Mouse (Mus musculus) CH12.LX (cell line): ENCODE measurements at regions not wholly inside any gene's neighbourhood (a gene's known extent, or its start where the extent isn't known, plus 50 kb on each side); places are given as distances from the start of the nearest gene placed in this dataset.

ENCODE experiments used
- DNase-seq: peaks from one replicate; pipeline ENCODE4 v3.0.0-alpha.2; 2013; ENCODE audit errors: extremely low read depth
- H3K27ac ChIP-seq: 2 replicates; pipeline ENCODE4 v1.5.1; 2012; ENCODE audit warnings: low read depth, mild to moderate bottlenecking, control low read depth, moderate library complexity; ENCODE audit not compliant: insufficient read depth
- H3K27me3 ChIP-seq: replicated peaks from 2 replicates; pipeline ENCODE3; 2012; ENCODE audit warnings: inconsistent platforms
- H3K36me3 ChIP-seq, 2 experiments: replicated peaks in 1 of 2; 2 replicates each; pipeline versions ENCODE3 to v1.6.1; 2012; ENCODE audit warnings: inconsistent platforms in 1 of 2, low read length in 1 of 2, mild to moderate bottlenecking in 1 of 2, mixed read lengths in 1 of 2, moderate library complexity in 1 of 2; ENCODE audit not compliant: control insufficient read depth in 1 of 2, insufficient read depth in 1 of 2
- H3K4me1 ChIP-seq, 2 experiments: 2 replicates each; pipeline ENCODE4 v1.6.1; 2012; ENCODE audit warnings: inconsistent platforms in 1 of 2, moderate library complexity in 1 of 2; ENCODE audit not compliant: insufficient read depth in 2 of 2, control insufficient read depth in 1 of 2
- H3K4me2 ChIP-seq: 2 replicates; pipeline ENCODE4 v1.6.1; 2012; ENCODE audit warnings: low read depth, mild to moderate bottlenecking, control low read depth; ENCODE audit not compliant: poor library complexity, insufficient read depth, severe bottlenecking
- H3K4me3 ChIP-seq, 3 experiments: fragments of 150-350 bp in 1 of 3; sonication (generic) in 1 of 3; replicated peaks in 1 of 3; 2 replicates each; pipeline versions ENCODE3 to v1.5.1; 2011 to 2012; ENCODE audit warnings: low read depth in 2 of 3, low read length in 2 of 3, mild to moderate bottlenecking in 2 of 3, moderate library complexity in 2 of 3, control low read depth in 1 of 3, improper control_type of control experiment in 1 of 3, inconsistent platforms in 1 of 3, mixed read lengths in 1 of 3; ENCODE audit not compliant: poor library complexity in 1 of 3
- H3K79me2 ChIP-seq: replicated peaks from 2 replicates; pipeline ENCODE4 v1.6.1; 2012; ENCODE audit warnings: mild to moderate bottlenecking, moderate library complexity; ENCODE audit not compliant: control insufficient read depth, poor library complexity, insufficient read depth, severe bottlenecking; ENCODE audit errors: extremely low read depth
- H3K9ac ChIP-seq: 2 replicates; pipeline ENCODE4 v1.6.1; 2012; ENCODE audit warnings: low read depth, mild to moderate bottlenecking, control low read depth, moderate library complexity; ENCODE audit not compliant: insufficient read depth
- H3K9me3 ChIP-seq: replicated peaks from 2 replicates; pipeline ENCODE3; 2012; ENCODE audit warnings: low read length, inconsistent platforms, mixed read lengths
- BHLHE40 ChIP-seq: IDR thresholded peaks from 2 replicates; pipeline ENCODE4 v1.6.1; 2011; ENCODE audit warnings: mild to moderate bottlenecking, low read depth, low read length, improper control_type of control experiment
- CHD2 ChIP-seq: IDR thresholded peaks from 2 replicates; pipeline ENCODE4 v1.6.1; 2011; ENCODE audit warnings: low read length, improper control_type of control experiment
- CTCF ChIP-seq, 2 experiments: IDR thresholded peaks in 1 of 2; conservative IDR thresholded peaks in 1 of 2; 2 replicates each; pipeline ENCODE4 v1.5.1; 2011 to 2012; ENCODE audit warnings: low read depth in 2 of 2, low read length in 2 of 2, improper control_type of control experiment in 1 of 2, inconsistent platforms in 1 of 2, mild to moderate bottlenecking in 1 of 2, moderate library complexity in 1 of 2
- E2F4 ChIP-seq: IDR thresholded peaks from 2 replicates; pipeline ENCODE4 v1.6.1; 2011; ENCODE audit warnings: low read depth, low read length, improper control_type of control experiment; ENCODE audit not compliant: insufficient replicate concordance
- EP300 ChIP-seq: IDR thresholded peaks from 2 replicates; pipeline ENCODE4 v1.6.1; 2011; ENCODE audit warnings: low read length, improper control_type of control experiment
- ETS1 ChIP-seq: conservative IDR thresholded peaks from 2 replicates; pipeline ENCODE4 v1.6.1; 2012; ENCODE audit warnings: low read depth, mild to moderate bottlenecking, inconsistent platforms, low read length, improper control_type of control experiment, moderate library complexity
- IRF4 ChIP-seq: IDR thresholded peaks from 2 replicates; pipeline ENCODE4 v1.6.1; 2014; ENCODE audit warnings: low read depth, mild to moderate bottlenecking, inconsistent platforms, low read length, improper control_type of control experiment
- JUN ChIP-seq: IDR thresholded peaks from 2 replicates; pipeline ENCODE4 v1.6.1; 2011; ENCODE audit warnings: low read depth, mild to moderate bottlenecking, low read length, improper control_type of control experiment, moderate library complexity; ENCODE audit not compliant: insufficient read depth
- MAFK ChIP-seq: IDR thresholded peaks from 2 replicates; pipeline ENCODE4 v1.6.1; 2011; ENCODE audit warnings: low read length, improper control_type of control experiment; ENCODE audit not compliant: insufficient replicate concordance
- MAX ChIP-seq: IDR thresholded peaks from 2 replicates; pipeline ENCODE4 v1.6.1; 2011; ENCODE audit warnings: low read length, improper control_type of control experiment
- MAZ ChIP-seq: IDR thresholded peaks from 2 replicates; pipeline ENCODE4 v1.6.1; 2012; ENCODE audit warnings: low read depth, mild to moderate bottlenecking, inconsistent platforms, low read length, improper control_type of control experiment, moderate library complexity
- MEF2A ChIP-seq: IDR thresholded peaks from 2 replicates; pipeline ENCODE4 v1.6.1; 2014; ENCODE audit warnings: low read depth, mild to moderate bottlenecking, inconsistent platforms, low read length, improper control_type of control experiment, borderline replicate concordance
- MXI1 ChIP-seq: IDR thresholded peaks from 2 replicates; pipeline ENCODE4 v1.6.1; 2011; ENCODE audit warnings: mild to moderate bottlenecking, low read depth, low read length, improper control_type of control experiment
- NELFE ChIP-seq: IDR thresholded peaks from 2 replicates; pipeline ENCODE4 v1.6.1; 2011; ENCODE audit warnings: low read depth, low read length, improper control_type of control experiment
- PAX5 ChIP-seq: IDR thresholded peaks from 2 replicates; pipeline ENCODE4 v1.6.1; 2012; ENCODE audit warnings: low read length, inconsistent platforms, mixed read lengths
- SIN3A ChIP-seq: IDR thresholded peaks from 2 replicates; pipeline ENCODE4 v1.6.1; 2012; ENCODE audit warnings: low read length, improper control_type of control experiment, inconsistent platforms
- SMC3 ChIP-seq: IDR thresholded peaks from 2 replicates; pipeline ENCODE4 v1.6.1; 2011; ENCODE audit warnings: low read depth, low read length, improper control_type of control experiment
- TBP ChIP-seq: conservative IDR thresholded peaks from 2 replicates; pipeline ENCODE4 v1.6.1; 2011; ENCODE audit warnings: low read depth, low read length, improper control_type of control experiment
- TCF12 ChIP-seq: IDR thresholded peaks from 2 replicates; pipeline ENCODE4 v1.6.1; 2014; ENCODE audit warnings: low read depth, mild to moderate bottlenecking, inconsistent platforms, low read length, improper control_type of control experiment
- USF2 ChIP-seq: conservative IDR thresholded peaks from 2 replicates; pipeline ENCODE4 v1.6.1; 2011; ENCODE audit warnings: low read depth, low read length, improper control_type of control experiment
- ZMIZ1 ChIP-seq: IDR thresholded peaks from 2 replicates; pipeline ENCODE4 v1.6.1; 2012; ENCODE audit warnings: low read depth, mild to moderate bottlenecking, inconsistent platforms, low read length, improper control_type of control experiment
- ZNF384 ChIP-seq: IDR thresholded peaks from 2 replicates; pipeline ENCODE4 v1.6.1; 2012; ENCODE audit warnings: low read depth, low read length, improper control_type of control experiment, inconsistent platforms
- dilution Hi-C: fragments of 300-500 bp; cut with MboI; formaldehyde crosslinking; loops from 2 replicates; pipeline ENCODE4 v1.14.3; 2020; ENCODE audit warnings: low sequenced_read_pairs; ENCODE audit not compliant: extremely low pct_unique_long_range_greater_than_20kb, extremely low pct_ligation_motif_present
- in situ Hi-C: fragments of 300-500 bp; cut with MboI; formaldehyde crosslinking; loops from 3 replicates; pipeline ENCODE4 v1.14.3; 2019; ENCODE audit warnings: low sequenced_read_pairs, low pct_ligation_motif_present, low pct_unique_long_range_greater_than_20kb, mixed read lengths

DNA sequence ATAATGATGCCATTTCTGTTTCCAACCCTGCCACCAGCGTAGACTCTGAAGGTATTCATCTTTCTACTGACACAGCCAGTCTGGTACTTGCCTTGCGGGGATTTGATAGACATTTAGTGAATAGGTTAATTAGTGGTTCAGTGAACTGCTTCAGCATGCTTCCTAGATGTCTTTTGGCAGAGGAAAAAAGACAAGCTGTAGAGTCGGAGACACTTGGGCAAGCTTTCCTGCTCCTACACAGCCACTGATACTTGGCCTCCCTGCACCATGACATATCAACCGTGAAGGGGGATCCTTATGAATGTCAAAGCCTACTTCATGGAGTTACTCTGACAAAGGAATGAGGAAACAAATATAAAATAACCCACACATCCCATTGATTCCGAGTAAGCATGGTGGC is 308.7 kb downstream of the Kctd12 start:
- no peak for DNase-seq
- no peaks in the 10 kb centered on the region for H3K4me1 ChIP-seq
- no peaks in the 10 kb centered on the region for H3K27me3 ChIP-seq
- no peak overlapping the region for H3K27ac ChIP-seq
- H3K4me2 ChIP-seq = no peak overlapping the region
- no peaks in the 10 kb centered on the region for H3K9me3 ChIP-seq
- dilution Hi-C loops = no loop called here
- H3K79me2 ChIP-seq = no peaks in the 10 kb centered on the region
- in situ Hi-C loops = no loop called here
- H3K4me3 ChIP-seq = no peak overlapping the region
- no peaks in the 10 kb centered on the region for H3K36me3 ChIP-seq
- H3K9ac ChIP-seq = no peak overlapping the region
- no peak for TF ChIP-seq MXI1
- TF ChIP-seq MEF2A = no peak
- TF ChIP-seq SIN3A = no peak
- TF ChIP-seq ZMIZ1 = no peak
- no peak for TF ChIP-seq CHD2
- TF ChIP-seq MAFK = no peak

DNA sequence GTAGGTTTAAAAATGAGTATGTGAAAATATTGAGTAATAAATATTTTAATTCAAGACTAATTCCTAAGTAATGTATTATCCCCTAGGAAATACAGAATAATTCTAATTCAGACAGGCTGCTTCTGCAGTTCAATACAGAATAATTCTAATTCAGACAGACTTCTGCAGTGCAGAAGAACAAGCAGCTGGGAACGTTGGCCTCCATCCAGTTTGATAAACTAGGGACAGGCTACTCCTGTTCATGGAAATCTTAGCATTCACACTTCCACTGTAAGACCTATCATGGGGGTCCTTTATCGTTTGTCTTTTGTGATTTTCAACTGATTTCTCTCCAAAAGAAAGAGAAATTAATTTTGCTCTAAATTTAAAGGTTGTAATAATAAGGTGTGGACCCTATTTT is 319.2 kb downstream of the Kctd12 start:
- no peak for DNase-seq
- dilution Hi-C loops (no loop called here), in situ Hi-C loops (no loop called here)
- Histone ChIP-seq H3K9me3 (no peaks in the 10 kb centered on the region), H3K4me1 (no peaks in the 10 kb centered on the region), H3K9ac (no peak overlapping the region), H3K4me2 (no peak overlapping the region), H3K36me3 (no peaks in the 10 kb centered on the region), H3K79me2 (no peaks in the 10 kb centered on the region), H3K27me3 (no peaks in the 10 kb centered on the region), H3K4me3 (no peak overlapping the region), H3K27ac (no peak overlapping the region)
- no peak for TF ChIP-seq EP300
- no peak for TF ChIP-seq IRF4
- TF ChIP-seq MEF2A = no peak
- TF ChIP-seq ZMIZ1 = no peak
- TF ChIP-seq MAZ = no peak
- TF ChIP-seq BHLHE40 = no peak
- no peak for TF ChIP-seq CTCF (conservative IDR thresholded peaks at IDR 0.05 in 1 of 2, IDR thresholded peaks at IDR 0.05 in 1 of 2; ENCODE audit: low read depth in 2 of 2, low read length in 2 of 2)
- TF ChIP-seq PAX5 = no peak
- no peak for TF ChIP-seq MAX
- no peak for TF ChIP-seq SMC3
- no peak for TF ChIP-seq CHD2
- TF ChIP-seq TBP = no peak
- TF ChIP-seq ZNF384 = no peak
- no peak for TF ChIP-seq TCF12
- no peak for TF ChIP-seq ETS1
- TF ChIP-seq USF2 = no peak
- no peak for TF ChIP-seq JUN
- no peak for TF ChIP-seq NELFE
- no peak for TF ChIP-seq E2F4
